Mouse (Mus musculus) embryonic facial prominence, embryonic 14.5 days (tissue): Measurements from ENCODE around the gene Eef1akmt3. TPM values are rescaled to one million over a fixed set of nuclear protein-coding genes. Genes with fewer than 3 reads are reported as not detected.

Experiments used
- ATAC-seq: fragments of 200-750 bp; cut with Nextera tagmentation; 2 replicates; pipeline ENCODE4 v1.8.0; 2017; ENCODE audit warnings: low read depth, moderate number of reproducible peaks, moderate TSS enrichment
- DNase-seq: peaks from one replicate; pipeline ENCODE4 v3.0.0-alpha.2; 2015; ENCODE audit warnings: low spot score
- H3K27ac ChIP-seq: fragments of 300-500 bp; sonication (generic); replicated peaks from 2 replicates; pipeline ENCODE4 v1.5.1; 2014; ENCODE audit warnings: low read depth, mild to moderate bottlenecking, low read length, moderate library complexity
- H3K27me3 ChIP-seq: fragments of 300-500 bp; sonication (generic); replicated peaks from 2 replicates; pipeline ENCODE4 v1.6.1; 2014; ENCODE audit warnings: low read length; ENCODE audit not compliant: control insufficient read depth, insufficient read depth
- H3K36me3 ChIP-seq: fragments of 300-500 bp; sonication (generic); 2 replicates; pipeline ENCODE4 v1.6.1; 2014; ENCODE audit warnings: low read length, mixed read lengths; ENCODE audit not compliant: control insufficient read depth, insufficient read depth
- H3K4me1 ChIP-seq: fragments of 300-500 bp; sonication (generic); 2 replicates; pipeline ENCODE4 v1.6.1; 2014; ENCODE audit warnings: antibody characterized with exemption, low read length; ENCODE audit not compliant: control insufficient read depth, insufficient read depth
- H3K4me2 ChIP-seq: fragments of 300-500 bp; sonication (generic); 2 replicates; pipeline ENCODE4 v1.6.1; 2014; ENCODE audit warnings: low read depth, mild to moderate bottlenecking, low read length, moderate library complexity, mixed read lengths
- H3K4me3 ChIP-seq: fragments of 300-500 bp; sonication (generic); 2 replicates; pipeline ENCODE4 v1.5.1; 2014; ENCODE audit warnings: low read depth, mild to moderate bottlenecking, low read length
- H3K9ac ChIP-seq: fragments of 300-500 bp; sonication (generic); 2 replicates; pipeline ENCODE4 v1.6.1; 2014; ENCODE audit warnings: low read depth, mild to moderate bottlenecking, low read length, moderate library complexity, mixed read lengths
- H3K9me3 ChIP-seq: fragments of 300-500 bp; sonication (generic); 2 replicates; pipeline ENCODE4 v1.6.1; 2016; ENCODE audit warnings: low read length; ENCODE audit not compliant: control insufficient read depth
- WGBS: fragments of 180-500 bp; shearing (Covaris S2); extraction: QIAGEN DNeasy Blood & Tissue Kit; methylation state at CpG from one replicate; pipeline ENCODE4 v1.1.7; 2014; 5-methylcytosine and 5-hydroxymethylcytosine counted together
- polyA plus RNA-seq: library from polyadenylated mRNA; unstranded; fragments of >200 nt; fragmentation: Nextera tagmentation; extraction: Ambion mirVana; gene quantifications from 2 replicates; pipeline ENCODE4 v1.2.1, GENCODE M21; 2014

Eef1akmt3 gene
- polyA plus RNA-seq, 1 experiment from 2014 or later, result 1.0 TPM

GRCm38 (mm10) chr10:127059968-127060916 is 18.9 kb upstream of the Eef1akmt3 start, which contains the start of gene March9:
March9 (minus strand) TSS chr10:127060184.
- 1% methylated on average over 35 of the region's 72 CpGs for WGBS
- ATAC-seq, result peak; percentile 39

GRCm38 (mm10) chr10:127059174-127059967 is 18.1 kb upstream of the Eef1akmt3 start:
- Histone ChIP-seq H3K27ac (peak overlapping the region; percentile 58), H3K4me3 (peak overlapping the region; percentile 83), H3K9ac (peak overlapping the region; percentile 89), H3K36me3 (peaks cover 25% of the 10 kb centered on the region), H3K27me3 (peaks cover 14% of the 10 kb centered on the region; the same call in 1 of the 2 replicates), H3K4me2 (peak overlapping the region; percentile 96), H3K9me3 (no peaks in the 10 kb centered on the region), H3K4me1 (peaks cover 7% of the 10 kb centered on the region; the same call in 1 of the 2 replicates)
- DNase-seq (no peak), ATAC-seq (no peak; the same call in 1 of the 2 replicates)
- WGBS, result 0% methylated on average over 6 of the region's 92 CpGs

More at GRCm38 (mm10) chr10:127059968-127060916, 18.9 kb upstream of the Eef1akmt3 start, which contains the start of gene March9:
- Histone ChIP-seq H3K4me2 (peak within 1 kb of the TSS; percentile 96), H3K9me3 (no peaks in the 10 kb centered on the region), H3K27me3 (peaks cover 14% of the 10 kb centered on the region; the same call in 1 of the 2 replicates), H3K27ac (peak within 1 kb of the TSS; percentile 58), H3K4me1 (peaks cover 13% of the 10 kb centered on the region), H3K36me3 (peaks cover 31% of the 10 kb centered on the region), H3K9ac (peak within 1 kb of the TSS; percentile 89), H3K4me3 (peak within 1 kb of the TSS; percentile 83)
- peak; percentile 93 for DNase-seq

GRCm38 (mm10) chr10:127058708-127059107 is 17.4 kb upstream of the Eef1akmt3 start:
- Histone ChIP-seq H3K4me2 (peak overlapping the region; percentile 96), H3K9ac (peak overlapping the region; percentile 89), H3K9me3 (no peaks in the 10 kb centered on the region), H3K4me1 (peaks cover 7% of the 10 kb centered on the region; the same call in 1 of the 2 replicates), H3K27me3 (peaks cover 14% of the 10 kb centered on the region; the same call in 1 of the 2 replicates), H3K27ac (no peak overlapping the region), H3K36me3 (peaks cover 25% of the 10 kb centered on the region), H3K4me3 (peak overlapping the region; percentile 83)
- DNase-seq, result no peak
- WGBS, result 6% methylated on average over 8 of the region's 8 CpGs
- no peak; the same call in 1 of the 2 replicates for ATAC-seq

GRCm38 (mm10) chr10:127058161-127058560 is 16.8 kb upstream of the Eef1akmt3 start:
- H3K36me3 ChIP-seq, result peaks cover 25% of the 10 kb centered on the region
- H3K9me3 ChIP-seq, result no peaks in the 10 kb centered on the region
- WGBS, result under 1% methylated on average over 9 of the region's 9 CpGs
- H3K4me1 ChIP-seq, result peaks cover 7% of the 10 kb centered on the region; the same call in 1 of the 2 replicates
- peak overlapping the region; percentile 96 for H3K4me2 ChIP-seq
- no peak overlapping the region for H3K27ac ChIP-seq
- H3K4me3 ChIP-seq, result peak overlapping the region; percentile 83
- peaks cover 14% of the 10 kb centered on the region; the same call in 1 of the 2 replicates for H3K27me3 ChIP-seq
- ATAC-seq (peak; percentile 35), DNase-seq (peak; percentile 82)
- H3K9ac ChIP-seq, result no peak overlapping the region

- 78% methylated on average over 19 of the region's 20 CpGs for WGBS
- ATAC-seq (no peak), DNase-seq (no peak)
- H3K9me3 ChIP-seq, result no peaks in the 10 kb centered on the region
- no peak overlapping the region for H3K4me2 ChIP-seq
- H3K36me3 ChIP-seq, result peaks cover 25% of the 10 kb centered on the region
- H3K27me3 ChIP-seq, result peaks cover 21% of the 10 kb centered on the region
- no peak overlapping the region for H3K9ac ChIP-seq
- H3K4me3 ChIP-seq, result no peak overlapping the region
- H3K27ac ChIP-seq, result no peak overlapping the region
- peaks cover 4% of the 10 kb centered on the region; the same call in 1 of the 2 replicates for H3K4me1 ChIP-seq
Observed at GRCm38 (mm10) chr10:127056490-127056889, 15.2 kb upstream of the Eef1akmt3 start.

- Histone ChIP-seq H3K4me2 (no peak overlapping the region), H3K27ac (no peak overlapping the region), H3K36me3 (peaks cover 25% of the 10 kb centered on the region), H3K4me1 (peaks cover 4% of the 10 kb centered on the region; the same call in 1 of the 2 replicates), H3K9ac (no peak overlapping the region), H3K4me3 (no peak overlapping the region), H3K27me3 (peaks cover 25% of the 10 kb centered on the region), H3K9me3 (no peaks in the 10 kb centered on the region)
- no peak for ATAC-seq
- DNase-seq, result no peak
- WGBS, result 88% methylated on average over 8 of the region's 8 CpGs
Observed at GRCm38 (mm10) chr10:127055406-127055805, 14.1 kb upstream of the Eef1akmt3 start.

GRCm38 (mm10) chr10:127054646-127055045 is 13.3 kb upstream of the Eef1akmt3 start:
- no peak for DNase-seq

GRCm38 (mm10) chr10:127050119-127050474 is 8.8 kb upstream of the Eef1akmt3 start:
- no peak for ATAC-seq
- Histone ChIP-seq H3K9ac (no peak overlapping the region), H3K9me3 (no peaks in the 10 kb centered on the region), H3K4me3 (no peak overlapping the region), H3K36me3 (peaks cover 1% of the 10 kb centered on the region; the same call in 1 of the 2 replicates), H3K4me2 (no peak overlapping the region), H3K27ac (no peak overlapping the region), H3K27me3 (peaks cover 50% of the 10 kb centered on the region), H3K4me1 (no peaks in the 10 kb centered on the region)
- no peak for DNase-seq
- WGBS, result 18% methylated on average over 9 of the region's 10 CpGs

More at GRCm38 (mm10) chr10:127054646-127055045, 13.3 kb upstream of the Eef1akmt3 start:
- no peak for ATAC-seq
- H3K9ac ChIP-seq, result no peak overlapping the region
- H3K27me3 ChIP-seq, result peaks cover 30% of the 10 kb centered on the region
- H3K36me3 ChIP-seq, result peaks cover 25% of the 10 kb centered on the region
- H3K4me3 ChIP-seq, result no peak overlapping the region
- H3K4me1 ChIP-seq, result peaks cover 4% of the 10 kb centered on the region; the same call in 1 of the 2 replicates
- H3K4me2 ChIP-seq, result no peak overlapping the region
- 59% methylated on average over 4 of the region's 4 CpGs for WGBS
- no peaks in the 10 kb centered on the region for H3K9me3 ChIP-seq
- H3K27ac ChIP-seq, result no peak overlapping the region
